Comparison of ENCODE assay signal across 22 mouse cellular contexts in genomic region chrX:106962233-106962632, GRCm38 (mm10). TPM values are rescaled to one million over a fixed set of nuclear protein-coding genes. Genes with fewer than 3 reads are reported as not detected.
DNase-seq lines count a peak whose midpoint lies in the region; ATAC-seq and TF ChIP-seq lines count a peak whose summit lies in the region.
"Had no signal": no experiment of that assay in that cellular context is flagged by ENCODE, and none has a peak within 500 bp of the region (broad histone marks: within the 10 kb centered on the region; RNA-seq: fewer than 3 reads in every experiment).

No protein-coding gene starts in this region.

- ATAC-seq in frontal cortex, adult (ENCODE audit: low TSS enrichment) = peak; percentile 47; the same call in 1 of the 2 replicates
- ATAC-seq in CD4-positive, CD25-positive, alpha-beta regulatory T cell, adult 4 months = peak; percentile 94
- ATAC-seq: forebrain, embryonic 16.5 days; Patski had no signal

- no peak for TF ChIP-seq CTCF in embryonic fibroblast, embryonic 13.5 days (IDR thresholded peaks at IDR 0.05; ENCODE audit: borderline replicate concordance, insufficient read depth, low read length)

- H3K27me3 ChIP-seq in splenic B cell, adult 2 months (ENCODE audit: control insufficient read depth, insufficient read depth, low read length, poor library complexity, severe bottlenecking) = no peaks in the 10 kb centered on the region
- H3K27me3 ChIP-seq: CH12.LX; embryonic facial prominence, embryonic 12.5 days; forebrain, embryonic 12.5 days; heart, embryonic 13.5 days; hindbrain, embryonic 15.5 days had no signal

- no peak for TF ChIP-seq POLR2A in embryonic fibroblast, embryonic 13.5 days (IDR thresholded peaks at IDR 0.05; ENCODE audit: low read depth, low read length)

- no peak overlapping the region for H3K4me3 ChIP-seq in embryonic fibroblast, embryonic 13.5 days (ENCODE audit: insufficient read depth, low read length)
- H3K4me3 ChIP-seq: embryonic facial prominence, embryonic 12.5 days; forebrain, embryonic 12.5 days; heart, embryonic 13.5 days; hindbrain, embryonic 15.5 days had no signal

- peak overlapping the region; percentile 40; the same call in 1 of the 2 replicates for H3K27ac ChIP-seq in embryonic fibroblast, embryonic 13.5 days (ENCODE audit: insufficient read depth, low read length)
- H3K27ac ChIP-seq: embryonic facial prominence, embryonic 12.5 days; forebrain, embryonic 12.5 days; heart, embryonic 13.5 days; hindbrain, embryonic 15.5 days had no signal

- no peak for DNase-seq in frontal cortex, postnatal 25 days (ENCODE audit: low spot score in 2 of 2)
- peak; percentile 0 for DNase-seq in splenic B cell, adult 2 months (ENCODE audit: low read depth, low spot score)
- no peak for DNase-seq in lung, postnatal 36 days
- DNase-seq in testis, postnatal 14 days (ENCODE audit: low spot score) = no peak
- DNase-seq in ovary, postnatal 36 days (ENCODE audit: low spot score) = no peak
- DNase-seq: adrenal gland, adult 8-10 months; cerebellum, adult 11 months; cerebellum, adult 8-10 months; cerebellum, postnatal 25 days; gastrocnemius, postnatal 36 days; heart, adult 11 months; heart, postnatal 36 days had no signal

- no peaks in the 10 kb centered on the region for H3K4me1 ChIP-seq in embryonic fibroblast, embryonic 13.5 days (ENCODE audit: control insufficient read depth, insufficient read depth, low read length)
- H3K4me1 ChIP-seq: embryonic facial prominence, embryonic 12.5 days; forebrain, embryonic 12.5 days; hindbrain, embryonic 15.5 days had no signal

- no peaks in the 10 kb centered on the region for H3K36me3 ChIP-seq in splenic B cell, adult 2 months (ENCODE audit: control insufficient read depth, insufficient read depth, low read length, poor library complexity, severe bottlenecking)
- H3K36me3 ChIP-seq: embryonic facial prominence, embryonic 12.5 days; forebrain, embryonic 12.5 days; heart, embryonic 13.5 days; hindbrain, embryonic 15.5 days had no signal

RNA-seq across cellular contexts. Expression of gene Lpar4, which starts 41.8 kb away (rescaled TPM):
- polyA plus RNA-seq in CD4-positive, CD25-positive, alpha-beta regulatory T cell, adult 4 months (2017; shearing (Covaris generic)) = not detected
- polyA plus RNA-seq in embryonic fibroblast, embryonic 13.5 days (2011; ENCODE audit: insufficient read length, low read depth, missing spikeins) = 19.8 and 37.4 TPM in 2 replicates
- polyA plus RNA-seq: Patski had no signal

Comparison
In these comparisons a context has a peak if more than half of its experiments do, and no peak if none do; other contexts are left out.
1. RNA of gene Lpar4, which starts 41.8 kb away (polyA plus RNA-seq): 19.8 to 37.4 TPM in embryonic fibroblast, embryonic 13.5 days; not detected in CD4-positive, CD25-positive, alpha-beta regulatory T cell, adult 4 months; every median in the first group is over 10 times any median in the second.